Mouse (Mus musculus): ENCODE data around the gene Syt13.

DNA sequence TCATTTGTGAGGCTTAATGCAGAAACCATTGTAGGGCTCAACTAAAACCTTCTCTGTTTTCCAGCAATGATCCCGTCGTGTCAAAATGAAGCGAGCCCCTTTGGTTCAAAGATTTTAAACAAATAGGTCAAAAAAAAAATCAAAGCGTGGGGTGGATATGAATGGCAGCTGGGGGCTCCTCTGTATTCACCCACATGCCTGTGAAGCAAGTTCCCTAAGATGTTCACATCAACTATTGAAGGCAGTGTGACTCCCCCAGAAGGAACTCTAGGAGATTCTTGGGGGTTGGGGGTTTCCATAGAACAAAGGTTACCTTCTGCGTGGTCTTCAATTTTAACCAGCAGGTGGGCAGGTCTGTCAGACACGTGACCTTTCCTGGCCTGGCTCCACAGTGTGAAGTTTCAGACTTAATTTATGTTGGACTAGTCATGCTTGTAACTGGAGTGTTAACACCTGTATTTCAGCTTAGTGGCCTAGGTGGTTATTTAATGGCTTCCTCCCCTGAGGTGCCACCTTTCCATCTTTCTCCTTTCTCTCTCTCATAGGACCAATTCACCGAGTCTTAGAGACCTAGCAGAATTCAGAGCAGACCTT is 43.7 kb upstream of the Syt13 start:
- no peak for TF ChIP-seq CTCF (IDR thresholded peaks at IDR 0.05; ENCODE audit: low read depth, low read length)
- TF ChIP-seq POLR2AphosphoS5 (IDR thresholded peaks at IDR 0.05; ENCODE audit: insufficient replicate concordance, low read depth, low read length), result no peak
- TF ChIP-seq TAL1 (conservative IDR thresholded peaks at IDR 0.05; ENCODE audit: low read depth, low read length), result no peak
